Mouse (Mus musculus) gastrocnemius, adult 18-20 months (tissue): Measurements from ENCODE around the gene Faap20. TPM values are rescaled to one million over a fixed set of nuclear protein-coding genes. Genes with fewer than 3 reads are reported as not detected.
A peak's percentile ranks its signal among the peaks of the same experiment; 100 is the strongest.

Experiments
- DNase-seq: peaks from one replicate; pipeline ENCODE4 v3.0.0; 2021; ENCODE audit warnings: low spot score
- total RNA-seq, 2 experiments: library from RNA; stranded (reverse); gene quantifications; 2 replicates each; pipeline ENCODE4 v1.2.3; 2021

Faap20 gene
- total RNA-seq, 2 experiments from 2014 or later, result 5.2 to 6.6 TPM

GRCm38 (mm10) chr4:155220213-155221100 is 29.1 kb upstream of the Faap20 start:
- DNase-seq, result no peak

DNA sequence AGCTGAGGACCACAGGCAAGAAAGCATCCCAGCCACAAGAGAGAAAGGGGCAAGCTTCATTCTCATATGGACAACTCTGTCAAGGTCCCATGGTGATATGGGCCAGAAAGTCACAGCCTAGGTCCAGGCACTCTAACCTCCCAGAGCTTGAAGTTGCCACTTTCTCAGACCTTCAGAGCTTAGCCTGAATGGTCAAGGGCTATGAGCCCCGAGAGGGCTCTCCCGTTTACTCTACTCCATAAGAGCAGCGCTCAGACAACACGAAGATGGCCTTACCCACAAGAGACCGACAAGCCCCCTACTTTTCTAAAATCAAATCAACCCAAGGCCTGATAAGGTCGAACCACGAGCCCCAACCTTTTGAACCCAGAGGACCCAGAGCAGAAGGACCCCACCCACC is 28.5 kb upstream of the Faap20 start:
- DNase-seq, result no peak

DNA sequence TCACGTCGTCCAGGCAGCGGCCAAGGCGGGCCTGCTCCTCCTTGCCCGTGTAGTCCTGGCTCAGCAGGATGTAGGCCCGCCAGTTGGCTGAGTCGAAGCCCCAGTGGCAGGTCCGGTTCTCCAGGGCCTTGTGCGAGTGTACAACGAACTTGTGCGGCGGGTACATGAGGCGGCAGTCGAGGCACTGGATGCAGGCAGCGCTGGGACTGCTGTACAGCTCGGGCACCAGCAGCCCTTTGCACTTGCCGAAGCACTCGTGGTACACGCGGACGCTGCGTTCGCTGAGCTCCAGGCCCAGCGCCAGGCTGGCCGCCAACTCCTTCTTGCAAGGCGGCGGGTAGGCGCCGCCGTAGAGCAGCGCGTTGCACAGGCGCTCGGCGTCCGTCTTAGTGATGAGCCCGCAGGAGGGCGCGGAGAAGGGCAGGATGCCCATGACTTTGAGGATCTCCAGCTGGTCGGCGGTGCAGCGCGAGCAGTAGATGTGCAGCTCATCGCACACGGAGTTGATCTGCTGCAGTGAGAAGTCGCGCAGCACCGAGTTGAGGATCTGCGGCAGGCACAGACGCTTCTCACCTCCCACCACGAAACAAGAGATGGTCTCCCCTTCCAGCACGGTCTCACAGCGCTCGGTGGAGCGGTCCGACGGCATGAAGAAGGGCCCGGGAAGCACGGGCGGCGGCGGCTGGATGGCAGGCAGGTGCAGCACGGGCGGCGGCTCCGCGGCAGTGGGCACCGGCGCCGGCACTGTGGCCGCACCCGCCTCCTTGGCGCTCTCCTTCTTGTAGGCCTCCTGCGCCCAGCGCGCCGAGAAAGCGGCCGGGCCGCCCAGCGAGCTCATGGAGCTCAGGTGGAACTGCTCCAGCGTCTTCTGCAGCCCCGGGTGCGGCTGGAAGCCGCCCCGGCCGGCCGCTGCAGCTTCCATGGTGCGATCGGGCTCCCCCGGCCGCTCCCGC is 27.7 kb upstream of the Faap20 start:
- peak; percentile 77 for DNase-seq

DNA sequence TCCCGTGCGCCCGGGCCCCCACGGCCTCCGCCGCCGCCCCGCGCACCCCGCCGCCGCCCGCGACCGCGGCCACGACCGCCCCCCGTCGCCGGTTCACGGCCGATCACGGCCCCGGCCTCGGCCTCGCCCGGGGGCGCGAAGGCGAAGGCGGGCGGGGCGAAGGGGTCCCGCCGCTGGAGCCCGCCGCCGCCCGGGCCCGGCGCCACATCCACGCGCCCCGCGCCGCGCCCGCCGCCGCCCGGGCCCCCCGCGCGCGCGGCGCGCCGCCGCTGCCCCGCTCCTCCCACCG is 27.1 kb upstream of the Faap20 start, which contains the start of gene Ski:
Gene Ski (minus strand): TSS at position 41 of the 289 bp plus-strand sequence.
- no peak for DNase-seq

GRCm38 (mm10) chr4:155222841-155223593 is 26.6 kb upstream of the Faap20 start:
- peak; percentile 100 for DNase-seq

- no peak for DNase-seq
Observed at GRCm38 (mm10) chr4:155223594-155224528, 25.7 kb upstream of the Faap20 start.

GRCm38 (mm10) chr4:155225918-155226317 is 23.7 kb upstream of the Faap20 start:
- no peak for DNase-seq

DNA sequence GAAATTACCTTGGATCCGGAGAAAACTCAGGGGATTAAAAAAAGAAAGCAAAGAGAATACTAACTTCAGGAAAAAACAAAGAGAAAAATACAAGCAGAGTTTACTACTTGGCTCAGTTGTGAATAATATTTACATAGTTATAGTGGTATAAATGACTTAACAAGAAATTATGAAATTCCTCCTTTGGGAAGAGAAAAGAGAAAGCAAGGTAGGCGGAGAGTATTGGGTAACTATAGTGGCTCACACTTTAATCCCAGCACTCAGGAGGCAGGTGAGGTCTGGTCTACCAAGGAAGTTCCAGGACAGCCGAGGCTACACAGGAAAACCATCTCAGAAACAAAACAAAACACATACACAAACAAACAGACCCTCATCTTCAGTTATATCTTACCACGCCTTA is 21.6 kb upstream of the Faap20 start:
- DNase-seq, result no peak

GRCm38 (mm10) chr4:155228461-155228860 is 21.1 kb upstream of the Faap20 start:
- no peak for DNase-seq

- DNase-seq, result peak; percentile 87
Observed at GRCm38 (mm10) chr4:155233878-155234277, 15.7 kb upstream of the Faap20 start.

GRCm38 (mm10) chr4:155234371-155235310 is 15.0 kb upstream of the Faap20 start:
- peak; percentile 39 for DNase-seq

- peak; percentile 91 for DNase-seq
Observed at GRCm38 (mm10) chr4:155235311-155236119, 14.1 kb upstream of the Faap20 start.

- DNase-seq, result no peak
Observed at GRCm38 (mm10) chr4:155236737-155237385, 12.7 kb upstream of the Faap20 start.

DNA sequence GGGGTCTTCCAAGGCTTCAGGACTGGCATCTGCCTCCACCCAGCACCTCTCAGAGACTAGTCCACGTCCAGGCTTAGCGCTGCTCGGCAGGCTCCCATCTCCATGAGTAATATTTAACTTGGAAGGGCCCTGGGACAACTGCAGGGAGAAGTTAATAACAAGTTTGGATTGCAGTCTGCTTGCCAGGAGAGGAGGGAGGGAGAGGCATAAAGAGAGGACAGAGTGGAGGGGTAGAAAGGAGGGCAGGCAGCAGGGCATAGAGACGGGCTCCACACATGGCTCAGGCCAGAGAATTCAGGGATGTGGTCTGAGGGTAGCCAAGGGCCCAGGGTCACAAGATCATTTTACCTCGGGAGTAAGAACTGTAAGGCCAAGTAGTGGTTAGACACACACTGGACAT is 11.3 kb upstream of the Faap20 start:
- DNase-seq, result peak; percentile 73

DNA sequence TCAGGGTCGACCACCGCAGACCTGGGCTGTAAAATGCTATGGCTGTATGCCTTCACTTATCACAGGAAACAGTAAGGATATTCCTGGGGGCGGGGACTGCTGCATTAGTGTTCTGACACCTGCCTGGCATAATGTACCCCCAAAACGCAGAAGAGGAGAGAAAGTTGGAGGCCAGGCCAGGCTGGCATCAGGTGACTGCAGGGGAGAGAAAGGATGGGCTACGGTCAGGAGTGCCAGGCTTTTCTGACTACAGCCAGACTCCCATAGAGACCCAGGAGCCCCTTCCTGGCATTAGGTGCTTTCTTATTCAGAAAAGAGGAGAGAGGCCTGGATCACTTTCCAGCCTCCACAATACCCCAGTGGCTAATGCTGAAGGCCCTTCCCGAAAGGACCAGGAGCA is 10.1 kb upstream of the Faap20 start:
- DNase-seq, result no peak

GRCm38 (mm10) chr4:155241789-155242188 is 7.8 kb upstream of the Faap20 start:
- DNase-seq, result no peak

DNA sequence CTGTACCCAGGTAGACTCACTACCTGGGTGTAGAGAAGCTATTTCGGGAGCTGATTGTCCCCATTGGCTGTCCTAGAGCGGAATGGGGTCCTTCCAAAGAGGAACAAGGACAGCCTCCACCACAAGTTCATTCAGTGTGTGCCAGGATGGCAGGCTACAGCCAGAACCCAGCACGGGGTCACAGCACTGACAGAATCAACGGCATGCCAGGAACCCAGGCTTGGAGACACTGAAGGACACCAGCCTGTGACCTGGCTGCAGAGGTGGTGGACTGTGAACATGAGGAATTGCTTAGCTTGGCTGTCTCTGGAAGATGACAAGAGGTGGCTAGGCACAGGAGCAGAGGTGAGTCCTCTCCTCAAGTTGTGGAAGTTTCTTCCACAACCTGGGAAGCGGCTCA is 7.3 kb upstream of the Faap20 start:
- DNase-seq, result no peak

- DNase-seq, result no peak
Observed at GRCm38 (mm10) chr4:155243233-155243632, 6.4 kb upstream of the Faap20 start.
